Mouse (Mus musculus) forelimb bud, embryonic 11.5 days (tissue): ENCODE measurements around the gene She.
"Not testable (repeated sequence)": the region's sequence is repeated elsewhere in the genome, so short reads cannot be mapped to it uniquely, and the experiment has no call there.

Experiments used
- DNase-seq: peaks from one replicate; pipeline ENCODE4 v3.0.0-alpha.2; 2012; ENCODE audit warnings: low read depth, low spot score

Gene She

GRCm38 (mm10) chr3:89830815-89831591 is at the start of gene She:
She (plus strand) TSS chr3:89831370.
- DNase-seq: no peak

GRCm38 (mm10) chr3:89781640-89782039 is 49.5 kb upstream of the She start:
- no peak for DNase-seq

- peak; percentile 44 for DNase-seq
These were observed 46.0 kb upstream of the She start for GRCm38 (mm10) chr3:89784991-89785753.

- DNase-seq: no peak
These were observed 44.9 kb upstream of the She start for GRCm38 (mm10) chr3:89786275-89786674.

GRCm38 (mm10) chr3:89788680-89789352 is 42.4 kb upstream of the She start:
- DNase-seq: no peak

GRCm38 (mm10) chr3:89794616-89795015 is 36.6 kb upstream of the She start:
- DNase-seq: no peak

- no peak for DNase-seq
These were observed 35.4 kb upstream of the She start for GRCm38 (mm10) chr3:89795746-89796145.

- DNase-seq: no peak
These were observed 34.8 kb upstream of the She start for GRCm38 (mm10) chr3:89796358-89796757.

- DNase-seq: no peak
These were observed 32.7 kb upstream of the She start for GRCm38 (mm10) chr3:89798518-89798917.

- no peak for DNase-seq
These were observed 31.7 kb upstream of the She start for GRCm38 (mm10) chr3:89799476-89799875.

- not testable (repeated sequence) for DNase-seq
These were observed 31.1 kb upstream of the She start for GRCm38 (mm10) chr3:89800078-89800477.

- DNase-seq: no peak
These were observed 30.2 kb upstream of the She start for GRCm38 (mm10) chr3:89800774-89801506.

GRCm38 (mm10) chr3:89801507-89801847 is 29.7 kb upstream of the She start:
- no peak for DNase-seq

GRCm38 (mm10) chr3:89802876-89803275 is 28.3 kb upstream of the She start:
- DNase-seq: no peak

- no peak for DNase-seq
These were observed 26.0 kb upstream of the She start for GRCm38 (mm10) chr3:89805179-89805578.

- no peak for DNase-seq
These were observed 24.4 kb upstream of the She start for GRCm38 (mm10) chr3:89806751-89807150.

GRCm38 (mm10) chr3:89807171-89807570 is 24.0 kb upstream of the She start:
- DNase-seq: no peak

GRCm38 (mm10) chr3:89807881-89808280 is 23.3 kb upstream of the She start:
- DNase-seq: no peak

GRCm38 (mm10) chr3:89808638-89809037 is 22.5 kb upstream of the She start:
- DNase-seq: no peak

GRCm38 (mm10) chr3:89810841-89811240 is 20.3 kb upstream of the She start:
- no peak for DNase-seq

GRCm38 (mm10) chr3:89812166-89812565 is 19.0 kb upstream of the She start:
- DNase-seq: no peak

- DNase-seq: no peak
These were observed 17.1 kb upstream of the She start for GRCm38 (mm10) chr3:89814051-89814450.
